Mouse (Mus musculus) heart, embryonic 14.5 days (tissue): Measurements from ENCODE around the gene Mybpc2. TPM values are rescaled to one million over a fixed set of nuclear protein-coding genes. Genes with fewer than 3 reads are reported as not detected.

ENCODE experiments used
- ATAC-seq: fragments of 200-750 bp; cut with Nextera tagmentation; 2 replicates; pipeline ENCODE4 v1.8.0; 2017; ENCODE audit warnings: low read depth, moderate TSS enrichment; ENCODE audit not compliant: insufficient number of reproducible peaks, insufficient read depth, low FRiP score
- H3K27ac ChIP-seq, 2 experiments: fragments of 200-500 bp in 1 of 2; fragments of 300-500 bp in 1 of 2; sonication (generic) in 1 of 2; replicated peaks in 1 of 2; 2 replicates each; pipeline ENCODE4 v1.5.1; 2012 to 2014; ENCODE audit warnings: low read depth in 2 of 2, low read length in 2 of 2, control low read depth in 1 of 2, mild to moderate bottlenecking in 1 of 2, mixed read lengths in 1 of 2; ENCODE audit not compliant: control insufficient read depth in 1 of 2, insufficient read depth in 1 of 2
- H3K27me3 ChIP-seq: fragments of 300-500 bp; sonication (generic); 2 replicates; pipeline ENCODE4 v1.6.1; 2014; ENCODE audit warnings: mild to moderate bottlenecking, low read length, control low read depth; ENCODE audit not compliant: control insufficient read depth, insufficient read depth
- H3K36me3 ChIP-seq: fragments of 300-500 bp; sonication (generic); 2 replicates; pipeline ENCODE4 v1.6.1; 2014; ENCODE audit warnings: mild to moderate bottlenecking, control low read depth, low read length, mixed read lengths; ENCODE audit not compliant: control insufficient read depth, insufficient read depth
- H3K4me1 ChIP-seq, 2 experiments: fragments of 200-500 bp in 1 of 2; fragments of 300-500 bp in 1 of 2; sonication (generic) in 1 of 2; 2 replicates each; pipeline ENCODE4 v1.6.1; 2012 to 2014; ENCODE audit warnings: low read length in 2 of 2, control low read depth in 1 of 2, mixed read lengths in 1 of 2; ENCODE audit not compliant: control insufficient read depth in 2 of 2, insufficient read depth in 2 of 2
- H3K4me2 ChIP-seq: fragments of 300-500 bp; sonication (generic); 2 replicates; pipeline ENCODE4 v1.6.1; 2014; ENCODE audit warnings: mild to moderate bottlenecking, low read length
- H3K4me3 ChIP-seq, 2 experiments: fragments of 200-500 bp in 1 of 2; fragments of 300-500 bp in 1 of 2; sonication (generic) in 1 of 2; 2 replicates each; pipeline ENCODE4 v1.5.1; 2012 to 2014; ENCODE audit warnings: low read length in 2 of 2, mild to moderate bottlenecking in 2 of 2, control low read depth in 1 of 2, low read depth in 1 of 2, moderate library complexity in 1 of 2; ENCODE audit not compliant: control insufficient read depth in 1 of 2, insufficient read depth in 1 of 2
- H3K9ac ChIP-seq: fragments of 300-500 bp; sonication (generic); 2 replicates; pipeline ENCODE4 v1.6.1; 2014; ENCODE audit warnings: mild to moderate bottlenecking, low read length
- H3K9me3 ChIP-seq: fragments of 300-500 bp; sonication (generic); 2 replicates; pipeline ENCODE4 v1.6.1; 2016; ENCODE audit warnings: low read length, control low read depth; ENCODE audit not compliant: control insufficient read depth
- WGBS: fragments of 180-500 bp; shearing (Covaris S2); extraction: QIAGEN DNeasy Blood & Tissue Kit; methylation state at CpG from one replicate; pipeline ENCODE4 v1.1.7; 2014; 5-methylcytosine and 5-hydroxymethylcytosine counted together
- polyA plus RNA-seq: library from polyadenylated mRNA; unstranded; fragments of >200 nt; fragmentation: Nextera tagmentation; extraction: Ambion mirVana; gene quantifications from 2 replicates; pipeline ENCODE4 v1.2.1, GENCODE M21; 2014

Gene Mybpc2
- polyA plus RNA-seq, 1 experiment from 2014 or later: 2.3 TPM

GRCm38 (mm10) chr7:44546274-44546673 is 21.8 kb upstream of the Mybpc2 start:
- Histone ChIP-seq H3K4me1 (peaks cover 8 to 10% of the 10 kb centered on the region in 2 experiments; a peak in 2 of 4 replicates), H3K36me3 (peaks cover 40% of the 10 kb centered on the region), H3K27ac (no peak overlapping the region), H3K9ac (no peak overlapping the region), H3K9me3 (no peaks in the 10 kb centered on the region), H3K27me3 (no peaks in the 10 kb centered on the region), H3K4me3 (no peak overlapping the region), H3K4me2 (no peak overlapping the region)
- 98% methylated on average over 3 of the region's 3 CpGs for WGBS
- no peak for ATAC-seq

DNA sequence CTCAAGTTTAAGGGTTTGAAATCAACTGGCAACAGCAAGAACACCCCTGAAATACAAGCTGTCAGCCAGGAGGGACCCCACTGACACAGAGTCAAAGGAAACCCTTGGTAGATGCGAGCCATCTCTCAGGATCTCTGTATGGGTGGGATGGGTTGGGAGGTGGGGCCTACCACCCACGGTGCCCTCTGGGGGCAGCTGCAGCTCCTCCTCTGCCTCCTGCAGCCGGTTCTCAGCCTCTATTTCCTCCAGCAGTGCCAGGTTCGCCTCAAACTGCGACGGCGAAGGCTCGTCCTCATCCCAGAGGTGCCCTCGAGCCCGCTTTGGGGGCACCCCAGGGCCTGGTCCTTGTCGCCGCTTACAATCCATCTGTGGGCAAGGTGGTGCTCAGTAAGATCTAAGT is 18.6 kb upstream of the Mybpc2 start:
- Histone ChIP-seq H3K4me3 (no peak overlapping the region), H3K27ac (no peak overlapping the region), H3K4me1 (peaks cover 8% of the 10 kb centered on the region in 2 experiments; a peak in 2 of 4 replicates), H3K36me3 (peaks cover 52% of the 10 kb centered on the region), H3K4me2 (no peak overlapping the region), H3K9ac (no peak overlapping the region), H3K9me3 (no peaks in the 10 kb centered on the region), H3K27me3 (no peaks in the 10 kb centered on the region)
- no peak for ATAC-seq
- WGBS: 76% methylated on average over 12 of the region's 12 CpGs

DNA sequence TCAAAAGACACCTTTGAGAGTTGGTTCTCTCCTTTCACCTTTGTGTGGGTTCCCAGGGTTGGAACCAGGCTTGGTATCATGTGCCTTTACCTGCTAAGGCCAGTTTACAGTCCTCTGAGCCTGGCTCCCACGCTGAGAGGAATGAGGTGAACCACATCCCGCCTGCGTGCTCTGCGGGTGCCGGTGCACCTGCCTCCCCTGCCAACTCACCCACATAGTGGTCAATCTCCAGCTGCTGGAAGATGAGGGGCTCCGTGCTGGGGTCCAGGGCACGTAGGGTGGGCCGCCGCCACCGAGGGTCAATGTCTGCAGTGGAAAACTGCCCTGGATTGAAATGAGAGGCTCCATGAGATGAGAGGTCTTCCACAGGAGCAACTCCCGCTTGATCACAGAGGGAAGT is 18.1 kb upstream of the Mybpc2 start:
- H3K36me3 ChIP-seq: peaks cover 57% of the 10 kb centered on the region
- no peak overlapping the region for H3K9ac ChIP-seq
- no peak overlapping the region for H3K4me3 ChIP-seq
- WGBS: 93% methylated on average over 11 of the region's 11 CpGs
- H3K4me1 ChIP-seq: peaks cover 3% of the 10 kb centered on the region in 2 experiments; a peak in 2 of 4 replicates
- no peaks in the 10 kb centered on the region for H3K9me3 ChIP-seq
- no peak for ATAC-seq
- H3K27me3 ChIP-seq: no peaks in the 10 kb centered on the region
- H3K4me2 ChIP-seq: no peak overlapping the region
- no peak overlapping the region for H3K27ac ChIP-seq

DNA sequence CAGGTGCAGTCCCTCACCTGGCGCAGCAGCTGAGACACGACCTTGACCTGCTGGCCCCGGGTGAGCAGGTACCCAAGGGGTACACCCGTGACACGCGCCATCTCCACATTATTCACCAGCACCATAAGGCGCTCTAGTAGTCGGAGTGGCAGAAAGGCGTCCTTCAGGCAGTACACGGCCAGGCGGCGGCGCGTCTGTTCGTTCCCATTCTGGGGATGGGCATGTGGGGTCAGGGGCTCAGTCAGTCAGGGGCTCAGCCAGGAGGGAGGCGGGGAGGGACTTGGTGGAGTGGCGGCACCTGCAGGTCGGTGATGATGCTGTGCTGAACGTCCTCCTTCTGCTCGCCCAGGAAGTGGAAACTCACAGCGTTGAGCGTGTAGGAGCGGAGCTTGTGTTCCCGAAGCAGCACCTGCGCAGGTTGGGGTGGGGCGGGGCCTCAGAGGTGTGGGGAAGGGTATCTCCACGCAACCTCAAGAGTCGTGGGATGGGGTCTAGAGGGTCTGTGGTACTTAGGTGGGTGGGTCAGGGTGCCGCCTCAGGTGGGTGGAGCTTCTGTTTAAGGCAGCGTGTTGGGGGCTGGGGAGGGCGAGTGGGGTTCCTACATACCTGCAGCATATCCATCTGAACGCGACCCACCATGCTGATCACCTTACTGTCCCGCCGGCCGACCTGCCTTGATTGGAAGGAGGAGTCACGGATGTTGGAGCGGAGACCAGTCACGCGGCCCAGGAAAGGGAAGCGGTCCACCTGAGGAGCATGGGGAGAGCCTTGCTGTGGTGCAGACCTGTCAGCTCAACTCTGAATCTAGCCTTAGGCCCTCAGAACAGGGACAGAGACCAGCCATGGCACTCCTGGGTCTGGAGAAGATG is 14.5 kb upstream of the Mybpc2 start:
- WGBS: 88% methylated on average over 40 of the region's 41 CpGs
- Histone ChIP-seq H3K27ac (no peak overlapping the region), H3K9ac (no peak overlapping the region), H3K4me3 (no peak overlapping the region), H3K27me3 (no peaks in the 10 kb centered on the region), H3K4me1 (peaks cover 2 to 10% of the 10 kb centered on the region in 2 experiments; a peak in 1 of 4 replicates), H3K4me2 (no peak overlapping the region), H3K36me3 (peaks cover 91% of the 10 kb centered on the region), H3K9me3 (no peaks in the 10 kb centered on the region)
- ATAC-seq: no peak

DNA sequence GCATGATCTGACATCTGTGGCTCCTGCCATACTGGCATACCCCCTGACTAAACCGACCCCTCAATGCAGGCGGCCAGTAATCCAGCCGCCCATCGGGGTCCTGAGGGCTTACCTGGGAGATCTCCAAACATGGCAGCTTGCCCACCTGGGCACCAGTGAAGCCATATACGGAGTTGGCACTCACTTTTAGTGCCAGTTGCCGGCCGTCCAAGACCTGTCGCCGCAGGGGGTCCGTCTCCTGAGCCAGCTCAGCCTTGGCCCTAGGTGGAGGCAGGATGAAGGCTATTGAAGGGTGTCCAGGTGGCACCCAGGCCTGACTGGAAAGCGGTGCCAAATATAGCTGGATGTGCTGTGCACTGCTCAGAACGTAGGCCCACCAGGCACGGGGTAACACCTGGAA is 13.0 kb upstream of the Mybpc2 start:
- no peaks in the 10 kb centered on the region for H3K9me3 ChIP-seq
- no peak overlapping the region for H3K4me3 ChIP-seq
- 90% methylated on average over 13 of the region's 13 CpGs for WGBS
- H3K27ac ChIP-seq: no peak overlapping the region
- H3K27me3 ChIP-seq: no peaks in the 10 kb centered on the region
- H3K4me2 ChIP-seq: no peak overlapping the region
- H3K4me1 ChIP-seq: peaks cover 2 to 10% of the 10 kb centered on the region in 2 experiments; a peak in 1 of 4 replicates
- peaks cover 98% of the 10 kb centered on the region for H3K36me3 ChIP-seq
- H3K9ac ChIP-seq: no peak overlapping the region
- no peak for ATAC-seq

- H3K27me3 ChIP-seq: no peaks in the 10 kb centered on the region
- peaks cover 2 to 10% of the 10 kb centered on the region in 2 experiments; a peak in 1 of 4 replicates for H3K4me1 ChIP-seq
- no peak for ATAC-seq
- WGBS: 67% methylated on average over 7 of the region's 7 CpGs
- H3K9me3 ChIP-seq: no peaks in the 10 kb centered on the region
- H3K4me3 ChIP-seq: no peak overlapping the region
- no peak overlapping the region for H3K4me2 ChIP-seq
- H3K27ac ChIP-seq: no peak overlapping the region; a peak in 1 of 4 replicates
- H3K9ac ChIP-seq: no peak overlapping the region
- H3K36me3 ChIP-seq: peaks cover 95% of the 10 kb centered on the region
Observed at GRCm38 (mm10) chr7:44537009-44537408, 12.6 kb upstream of the Mybpc2 start.

GRCm38 (mm10) chr7:44536590-44536968 is 12.1 kb upstream of the Mybpc2 start:
- Histone ChIP-seq H3K4me3 (no peak overlapping the region), H3K9me3 (no peaks in the 10 kb centered on the region), H3K27ac (no peak overlapping the region; a peak in 1 of 4 replicates), H3K27me3 (no peaks in the 10 kb centered on the region), H3K4me1 (peaks cover 2 to 10% of the 10 kb centered on the region in 2 experiments; a peak in 1 of 4 replicates), H3K9ac (no peak overlapping the region), H3K36me3 (peaks cover 90% of the 10 kb centered on the region), H3K4me2 (no peak overlapping the region)
- no peak for ATAC-seq
- WGBS: 57% methylated on average over 6 of the region's 6 CpGs
